Mouse (Mus musculus) kidney, postnatal 0 days (tissue): ENCODE measurements around the gene Adar. TPM values are rescaled to one million over a fixed set of nuclear protein-coding genes. Genes with fewer than 3 reads are reported as not detected.

Experiments used
- ATAC-seq: fragments of 200-750 bp; cut with Nextera tagmentation; replicated peaks from 2 replicates; pipeline ENCODE4 v1.8.0; 2017; ENCODE audit warnings: low read depth, moderate number of reproducible peaks, moderate TSS enrichment, moderate library complexity; ENCODE audit not compliant: low FRiP score
- DNase-seq: peaks from one replicate; pipeline ENCODE4 v3.0.0-alpha.2; 2016; ENCODE audit warnings: low spot score
- H3K27ac ChIP-seq: fragments of 300-500 bp; sonication (generic); 2 replicates; pipeline ENCODE4 v1.5.1; 2014; ENCODE audit warnings: mild to moderate bottlenecking
- H3K27me3 ChIP-seq: fragments of 300-500 bp; sonication (generic); 2 replicates; pipeline ENCODE4 v1.6.1; 2014; ENCODE audit warnings: low read length, mixed read lengths; ENCODE audit not compliant: insufficient read depth
- H3K36me3 ChIP-seq: fragments of 300-500 bp; sonication (generic); 2 replicates; pipeline ENCODE4 v1.6.1; 2014; ENCODE audit warnings: low read length, mixed read lengths; ENCODE audit not compliant: insufficient read depth
- H3K4me1 ChIP-seq: fragments of 300-500 bp; sonication (generic); replicated peaks from 2 replicates; pipeline ENCODE4 v1.6.1; 2014; ENCODE audit warnings: antibody characterized with exemption, low read length, mixed read lengths; ENCODE audit not compliant: insufficient read depth
- H3K4me2 ChIP-seq: fragments of 300-500 bp; sonication (generic); 2 replicates; pipeline ENCODE4 v1.6.1; 2014; ENCODE audit warnings: mild to moderate bottlenecking, low read length, moderate library complexity, mixed read lengths
- H3K4me3 ChIP-seq: fragments of 300-500 bp; sonication (generic); replicated peaks from 2 replicates; pipeline ENCODE4 v1.5.1; 2014; ENCODE audit warnings: low read depth, low read length
- H3K9ac ChIP-seq: fragments of 300-500 bp; sonication (generic); 2 replicates; pipeline ENCODE4 v1.6.1; 2014; ENCODE audit warnings: low read depth, low read length
- H3K9me3 ChIP-seq: fragments of 300-500 bp; sonication (generic); replicated peaks from 2 replicates; pipeline ENCODE4 v1.6.1; 2016; ENCODE audit warnings: low read length, inconsistent platforms, mixed read lengths
- CTCF ChIP-seq: IDR thresholded peaks from 2 replicates; pipeline ENCODE4 v1.5.1; 2016; ENCODE audit warnings: antibody characterized with exemption, low read depth, mild to moderate bottlenecking, moderate library complexity
- WGBS: fragments of 180-500 bp; shearing (Covaris S2); extraction: QIAGEN DNeasy Blood & Tissue Kit; methylation state at CpG from one replicate; pipeline ENCODE4 v1.1.7; 2014; 5-methylcytosine and 5-hydroxymethylcytosine counted together
- polyA plus RNA-seq: library from polyadenylated mRNA; unstranded; fragments of >200 nt; fragmentation: Nextera tagmentation; extraction: Ambion mirVana; gene quantifications from 2 replicates; pipeline ENCODE4 v1.2.1, GENCODE M21; 2015

Adar gene
- polyA plus RNA-seq, 1 experiment from 2014 or later, result 9.6 TPM

DNA sequence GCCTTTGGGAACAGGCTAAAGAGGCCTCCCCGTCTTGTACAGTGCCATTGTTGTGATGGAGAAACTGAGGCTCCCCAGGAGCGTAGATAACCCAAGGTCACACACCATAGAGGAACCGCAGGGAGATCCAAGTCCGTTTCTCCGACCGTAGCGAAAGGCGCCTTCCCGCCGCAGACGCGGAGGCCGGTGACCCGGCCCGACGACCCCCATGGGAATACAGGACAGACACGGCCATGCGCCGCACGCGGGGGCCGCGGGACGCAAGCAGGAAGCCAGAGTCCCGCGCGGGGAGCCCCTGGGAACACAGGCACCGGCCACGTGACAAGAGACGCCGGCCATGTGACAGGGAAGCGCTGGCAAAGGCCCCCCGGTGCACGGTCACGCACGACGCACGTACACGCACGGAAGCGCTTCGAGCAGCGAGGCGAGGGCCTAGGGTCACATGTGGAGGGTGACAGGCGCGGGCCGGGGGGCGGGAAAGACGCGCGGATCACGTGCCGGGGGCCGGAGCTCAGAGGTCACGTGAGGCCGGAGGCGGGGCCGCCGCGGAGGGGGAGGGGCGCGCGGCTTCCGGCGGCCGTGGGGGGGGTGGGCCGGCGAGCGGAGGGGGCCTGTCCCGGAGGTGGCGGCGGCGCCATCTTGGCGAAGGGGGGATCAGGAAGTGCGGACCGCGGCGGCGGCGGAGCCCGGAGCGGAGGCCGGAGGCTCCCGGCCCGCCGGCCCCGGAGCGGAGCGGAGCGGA lies 58.3 kb downstream of the Adar start, which contains the start of gene Ube2q1:
Gene Ube2q1 (plus strand): TSS at position 649 of the 742 bp plus-strand sequence.
- ATAC-seq, result peak; percentile 96
- Histone ChIP-seq H3K4me1 (peaks cover 21% of the 10 kb centered on the region), H3K4me2 (peak within 1 kb of the TSS; percentile 88), H3K9me3 (no peaks in the 10 kb centered on the region), H3K27ac (peak within 1 kb of the TSS; percentile 99), H3K27me3 (no peaks in the 10 kb centered on the region), H3K4me3 (peak within 1 kb of the TSS; percentile 98), H3K9ac (peak within 1 kb of the TSS; percentile 100), H3K36me3 (peaks cover 16% of the 10 kb centered on the region)
- TF ChIP-seq CTCF, result no peak
- DNase-seq, result peak; percentile 96
- WGBS, result under 1% methylated on average over 76 of the region's 90 CpGs

DNA sequence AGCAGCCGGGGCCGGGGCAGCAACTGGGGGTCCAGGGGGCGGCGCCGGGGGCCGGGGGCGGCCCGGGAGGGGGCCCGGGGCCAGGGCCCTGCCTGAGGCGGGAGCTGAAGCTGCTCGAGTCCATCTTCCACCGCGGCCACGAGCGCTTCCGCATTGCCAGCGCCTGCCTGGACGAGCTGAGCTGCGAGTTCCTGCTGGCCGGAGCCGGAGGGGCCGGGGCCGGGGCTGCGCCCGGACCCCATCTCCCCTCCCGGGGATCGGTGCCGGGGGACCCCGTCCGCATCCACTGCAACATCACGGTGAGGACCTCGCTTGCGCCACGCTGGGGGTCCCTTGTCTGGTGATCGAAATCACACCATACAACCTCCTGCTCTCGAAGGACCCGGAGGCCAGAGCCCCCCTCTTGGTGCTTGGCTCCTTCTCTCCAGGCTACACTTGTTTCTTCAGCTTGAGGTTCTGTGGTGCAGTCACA lies 59.0 kb downstream of the Adar start:
- 0% methylated on average over 10 of the region's 37 CpGs for WGBS

DNA sequence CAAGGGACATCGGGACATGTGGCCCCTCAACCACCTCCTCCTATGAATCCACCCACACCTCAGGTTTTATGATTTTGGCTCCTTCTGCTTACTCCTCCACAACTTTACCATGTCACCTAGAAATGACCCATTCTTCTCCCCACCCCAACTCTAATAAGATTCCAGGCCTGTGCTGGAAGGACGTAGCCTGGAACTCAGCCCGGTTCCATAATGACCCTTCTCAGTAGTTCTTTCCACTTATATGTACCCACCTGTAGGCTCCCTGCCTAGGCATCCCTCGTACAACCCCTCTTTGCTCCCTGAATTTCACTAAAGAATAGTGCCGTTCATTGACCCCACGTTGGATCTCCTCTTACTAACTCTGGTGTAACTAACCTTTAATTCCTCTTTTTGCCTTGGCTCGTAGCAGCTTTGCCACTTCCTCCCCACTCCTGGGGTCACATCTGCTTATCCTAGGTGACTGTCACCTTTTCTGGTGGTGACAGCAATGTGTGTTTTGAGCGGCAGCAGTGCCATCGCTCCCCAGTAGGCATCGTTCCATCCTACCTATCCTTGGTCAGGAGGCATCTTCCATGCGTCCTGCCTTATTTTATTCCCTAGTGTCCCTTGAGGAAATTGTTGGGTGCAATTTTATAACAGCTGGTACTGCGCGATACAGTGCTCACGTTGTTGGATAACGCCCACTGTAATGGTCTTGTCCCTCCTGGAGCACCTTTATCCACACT lies 59.6 kb downstream of the Adar start:
- Histone ChIP-seq H3K4me1 (peaks cover 21% of the 10 kb centered on the region), H3K9ac (peak overlapping the region; percentile 100), H3K27ac (peak overlapping the region; percentile 99), H3K4me2 (peak overlapping the region; percentile 88), H3K27me3 (no peaks in the 10 kb centered on the region), H3K9me3 (no peaks in the 10 kb centered on the region), H3K36me3 (peaks cover 29% of the 10 kb centered on the region), H3K4me3 (peak overlapping the region; percentile 98)
- TF ChIP-seq CTCF, result no peak
- DNase-seq, result no peak
- 30% methylated on average over 15 of the region's 15 CpGs for WGBS
- ATAC-seq, result no peak

More for the DNA sequence above, 59.0 kb downstream of the Adar start:
- H3K36me3 ChIP-seq, result peaks cover 23% of the 10 kb centered on the region
- H3K9me3 ChIP-seq, result no peaks in the 10 kb centered on the region
- ATAC-seq (no peak; the same call in none of the 2 replicates), DNase-seq (peak; percentile 25)
- no peak for TF ChIP-seq CTCF
- H3K27me3 ChIP-seq, result no peaks in the 10 kb centered on the region
- H3K4me2 ChIP-seq, result peak overlapping the region; percentile 88
- peaks cover 21% of the 10 kb centered on the region for H3K4me1 ChIP-seq
- H3K4me3 ChIP-seq, result peak overlapping the region; percentile 98
- H3K27ac ChIP-seq, result peak overlapping the region; percentile 99
- H3K9ac ChIP-seq, result peak overlapping the region; percentile 100

DNA sequence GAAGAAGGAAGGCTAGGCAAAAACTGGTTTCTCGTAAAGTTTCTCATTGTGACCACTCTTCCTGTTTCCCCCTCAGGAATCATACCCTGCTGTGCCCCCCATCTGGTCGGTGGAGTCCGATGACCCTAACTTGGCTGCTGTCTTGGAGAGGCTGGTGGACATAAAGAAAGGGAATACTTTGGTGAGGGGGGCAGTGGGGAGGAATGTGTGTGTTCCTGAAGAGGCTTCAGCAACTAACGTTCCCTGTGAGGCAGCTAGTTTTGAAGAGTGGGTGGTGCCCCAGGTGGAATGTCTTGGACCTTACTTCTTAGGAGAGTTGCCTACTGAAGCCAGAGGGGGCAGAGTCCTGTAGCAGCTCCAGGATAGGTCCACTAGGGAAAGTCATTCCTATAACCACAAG lies 61.2 kb downstream of the Adar start:
- 81% methylated on average over 4 of the region's 4 CpGs for WGBS
- Histone ChIP-seq H3K9ac (no peak overlapping the region), H3K4me2 (no peak overlapping the region), H3K27me3 (no peaks in the 10 kb centered on the region), H3K4me1 (peaks cover 21% of the 10 kb centered on the region), H3K4me3 (no peak overlapping the region), H3K9me3 (no peaks in the 10 kb centered on the region), H3K36me3 (peaks cover 45% of the 10 kb centered on the region), H3K27ac (no peak overlapping the region)
- TF ChIP-seq CTCF, result no peak
- ATAC-seq, result no peak
- no peak for DNase-seq

DNA sequence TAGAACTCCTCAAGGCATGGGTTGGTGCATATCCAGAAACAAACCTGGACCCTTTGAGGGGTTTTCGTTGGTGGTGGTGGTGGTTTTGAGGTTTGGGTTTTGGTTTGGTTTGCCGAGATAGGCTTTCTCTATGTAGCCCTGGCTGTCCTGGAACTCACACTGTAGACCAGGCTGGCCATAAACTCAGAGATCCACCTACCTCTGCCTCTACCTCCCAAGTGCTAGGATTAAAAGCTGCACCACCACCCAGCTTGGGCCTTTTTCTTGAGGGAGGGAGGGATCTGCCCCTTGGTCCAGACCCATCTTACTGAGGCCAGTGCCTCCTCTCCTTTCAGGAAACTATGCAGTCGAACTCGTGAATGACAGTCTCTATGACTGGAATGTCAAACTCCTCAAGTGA lies 65.3 kb downstream of the Adar start:
- Histone ChIP-seq H3K4me1 (peaks cover 7% of the 10 kb centered on the region), H3K4me2 (no peak overlapping the region), H3K9ac (no peak overlapping the region), H3K9me3 (no peaks in the 10 kb centered on the region), H3K4me3 (no peak overlapping the region), H3K27me3 (no peaks in the 10 kb centered on the region), H3K36me3 (peaks cover 72% of the 10 kb centered on the region), H3K27ac (no peak overlapping the region)
- ATAC-seq (no peak), DNase-seq (no peak)
- no peak for TF ChIP-seq CTCF
- WGBS, result 83% methylated on average over 4 of the region's 4 CpGs

DNA sequence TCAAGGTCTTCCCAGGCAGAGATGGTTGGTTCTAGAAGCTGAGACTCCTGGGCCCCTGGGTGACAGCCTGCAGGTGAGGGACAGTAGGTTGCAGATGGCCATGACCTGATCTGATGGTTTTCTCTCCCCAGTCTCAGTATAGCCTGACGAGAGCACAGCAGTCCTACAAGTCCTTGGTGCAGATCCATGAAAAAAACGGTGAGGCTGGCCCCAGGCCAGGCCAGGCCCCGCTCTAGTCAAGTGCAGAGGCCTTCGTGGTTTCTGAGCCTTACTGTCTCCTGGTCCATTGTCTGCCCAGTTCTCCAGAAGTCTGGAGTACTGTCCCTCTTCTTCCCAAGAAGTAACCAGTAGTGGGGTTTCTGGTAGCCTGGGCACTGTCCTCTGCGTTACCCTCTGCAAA lies 66.8 kb downstream of the Adar start:
- peaks cover 68% of the 10 kb centered on the region for H3K36me3 ChIP-seq
- H3K4me3 ChIP-seq, result no peak overlapping the region
- ATAC-seq (no peak), DNase-seq (no peak)
- WGBS, result 87% methylated on average over 5 of the region's 5 CpGs
- no peaks in the 10 kb centered on the region for H3K4me1 ChIP-seq
- no peak for TF ChIP-seq CTCF
- H3K9ac ChIP-seq, result no peak overlapping the region
- H3K27ac ChIP-seq, result no peak overlapping the region
- H3K9me3 ChIP-seq, result no peaks in the 10 kb centered on the region
- H3K4me2 ChIP-seq, result no peak overlapping the region
- H3K27me3 ChIP-seq, result no peaks in the 10 kb centered on the region
